Mouse (Mus musculus): ENCODE measurements around the gene Disc1. TPM values are rescaled to one million over a fixed set of nuclear protein-coding genes. Genes with fewer than 3 reads are reported as not detected.

The Disc1 gene
- polyA plus RNA-seq, 1 experiment from 2014 or later: 2.6 TPM

DNA sequence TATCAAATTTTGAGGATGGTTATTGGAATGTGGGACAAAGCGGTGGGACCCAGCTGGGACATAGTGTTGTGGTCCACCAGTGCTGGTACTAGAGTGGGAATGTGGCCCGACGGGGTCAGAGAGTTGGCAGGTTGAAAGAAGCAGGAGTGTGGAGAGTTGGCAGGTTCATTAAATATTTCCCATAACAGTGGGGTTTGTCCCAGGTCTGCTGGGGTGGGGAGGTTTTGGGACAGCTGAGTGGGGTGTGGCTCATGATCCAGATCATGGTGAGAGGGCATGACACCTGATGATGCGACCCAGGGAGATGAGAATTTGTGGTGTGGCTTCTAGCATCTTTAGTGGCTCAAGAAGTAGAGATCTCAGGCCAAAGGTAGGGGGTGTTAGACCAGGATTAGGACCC, 199.0 kb downstream of the Disc1 start:
- no peaks in the 10 kb centered on the region for H3K9me3 ChIP-seq (ENCODE audit: control insufficient read depth, low read length)
- no peaks in the 10 kb centered on the region for H3K27me3 ChIP-seq (replicated peaks; ENCODE audit: control insufficient read depth, insufficient read depth, low read length)
- peaks cover 18% of the 10 kb centered on the region for H3K4me1 ChIP-seq (ENCODE audit: control insufficient read depth, insufficient read depth, low read depth, low read length)
- ATAC-seq: no peak
- no peak overlapping the region for H3K27ac ChIP-seq (ENCODE audit: low read depth, low read length)
- no peaks in the 10 kb centered on the region for H3K36me3 ChIP-seq (ENCODE audit: control insufficient read depth, insufficient read depth, low read length)
- 97% methylated on average over 4 of the region's 4 CpGs for WGBS
- no peak overlapping the region for H3K4me3 ChIP-seq (ENCODE audit: low read length)
- no peak overlapping the region for H3K4me2 ChIP-seq (ENCODE audit: low read length)
- H3K9ac ChIP-seq (ENCODE audit: low read depth, low read length): no peak overlapping the region

DNA sequence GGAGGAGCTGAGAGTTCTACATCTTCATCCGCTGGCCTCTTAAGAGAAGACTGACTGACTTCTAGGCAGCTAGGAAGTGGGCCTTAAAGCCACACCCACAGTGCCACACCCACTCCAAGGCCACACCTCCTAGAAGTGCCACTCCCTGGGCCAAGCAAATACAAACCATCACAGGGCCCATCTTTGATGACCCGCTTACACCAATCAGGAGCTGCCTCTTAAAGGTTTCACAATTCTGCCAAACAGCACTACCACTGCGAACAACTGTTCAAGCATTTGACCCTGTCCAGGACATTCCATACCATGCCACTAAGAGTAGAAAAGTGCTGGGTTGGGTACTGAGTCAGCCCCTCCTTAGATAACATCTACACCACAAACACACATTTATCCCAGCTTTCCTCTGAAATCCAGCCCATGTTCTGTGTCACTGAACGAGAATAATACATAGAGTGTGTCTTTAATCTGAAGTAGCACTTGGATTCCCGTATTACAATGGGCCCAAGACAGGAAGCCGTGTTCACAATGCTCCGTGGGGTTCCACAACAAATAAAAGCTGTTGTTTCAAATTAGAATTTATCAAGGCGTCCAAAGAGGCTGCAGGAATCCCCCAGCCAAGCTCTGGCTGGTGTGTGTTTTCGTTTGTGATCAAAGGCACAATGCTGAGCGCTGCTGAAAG, 199.6 kb downstream of the Disc1 start:
- ATAC-seq: peak; percentile 18; the same call in 1 of the 2 replicates
- H3K27me3 ChIP-seq (replicated peaks; ENCODE audit: control insufficient read depth, insufficient read depth, low read length): no peaks in the 10 kb centered on the region
- no peaks in the 10 kb centered on the region for H3K36me3 ChIP-seq (ENCODE audit: control insufficient read depth, insufficient read depth, low read length)

DNA sequence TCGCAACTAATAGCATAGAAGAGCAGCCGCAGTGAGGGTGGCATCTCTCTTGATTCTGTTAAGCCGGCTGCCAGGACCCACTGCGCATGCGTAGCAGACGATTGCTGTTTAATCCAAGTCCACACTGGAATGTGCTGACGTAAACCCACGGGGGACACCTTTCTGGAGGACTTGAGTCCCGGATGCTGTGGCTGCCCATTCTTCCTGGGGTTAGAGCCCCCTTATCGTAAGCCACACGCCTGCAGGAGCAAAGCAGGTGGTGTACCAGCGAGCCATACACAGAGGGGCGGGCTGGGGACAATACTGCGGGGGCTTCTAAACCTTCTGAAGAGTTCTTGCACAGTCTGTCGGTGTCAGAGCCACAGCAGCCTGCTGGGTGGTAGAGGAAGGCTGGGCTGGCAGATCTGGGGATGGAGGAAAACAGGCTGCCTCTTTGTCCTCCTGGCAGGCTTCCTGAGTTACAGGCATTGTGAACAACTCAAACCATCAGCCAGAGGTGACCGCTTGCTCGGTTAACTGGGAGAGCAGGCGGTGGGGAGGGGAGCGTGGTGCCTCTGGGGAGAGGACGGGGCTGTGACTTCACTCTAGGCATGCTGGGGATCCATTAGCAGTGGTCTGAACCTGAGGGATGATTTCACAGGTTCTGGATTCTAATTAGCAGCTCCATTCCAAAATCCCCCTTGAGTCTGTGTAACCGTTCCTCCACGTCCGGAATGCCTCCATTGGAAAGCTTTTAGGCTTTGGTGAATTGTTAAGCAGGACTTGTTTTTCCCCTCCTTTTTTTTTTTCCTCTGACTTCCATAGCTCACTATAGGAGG, 200.4 kb downstream of the Disc1 start:
- Histone ChIP-seq H3K9me3 (ENCODE audit: control insufficient read depth, low read length) (no peaks in the 10 kb centered on the region), H3K4me3 (ENCODE audit: low read length) (peak overlapping the region; percentile 41), H3K4me2 (ENCODE audit: low read length) (peak overlapping the region; percentile 79), H3K27ac (ENCODE audit: low read depth, low read length) (peak overlapping the region; percentile 94), H3K9ac (ENCODE audit: low read depth, low read length) (peak overlapping the region; percentile 66), H3K36me3 (ENCODE audit: control insufficient read depth, insufficient read depth, low read length) (no peaks in the 10 kb centered on the region), H3K27me3 (replicated peaks; ENCODE audit: control insufficient read depth, insufficient read depth, low read length) (no peaks in the 10 kb centered on the region), H3K4me1 (ENCODE audit: control insufficient read depth, insufficient read depth, low read depth, low read length) (peaks cover 18% of the 10 kb centered on the region)
- 3% methylated on average over 23 of the region's 23 CpGs for WGBS
- ATAC-seq: peak; percentile 92

More for the DNA sequence above, 199.6 kb downstream of the Disc1 start:
- Histone ChIP-seq H3K4me1 (ENCODE audit: control insufficient read depth, insufficient read depth, low read depth, low read length) (peaks cover 18% of the 10 kb centered on the region), H3K4me3 (ENCODE audit: low read length) (peak overlapping the region; percentile 41), H3K27ac (ENCODE audit: low read depth, low read length) (peak overlapping the region; percentile 94), H3K9ac (ENCODE audit: low read depth, low read length) (peak overlapping the region; percentile 66), H3K4me2 (ENCODE audit: low read length) (peak overlapping the region; percentile 79), H3K9me3 (ENCODE audit: control insufficient read depth, low read length) (no peaks in the 10 kb centered on the region)
- WGBS: 28% methylated on average over 10 of the region's 10 CpGs

DNA sequence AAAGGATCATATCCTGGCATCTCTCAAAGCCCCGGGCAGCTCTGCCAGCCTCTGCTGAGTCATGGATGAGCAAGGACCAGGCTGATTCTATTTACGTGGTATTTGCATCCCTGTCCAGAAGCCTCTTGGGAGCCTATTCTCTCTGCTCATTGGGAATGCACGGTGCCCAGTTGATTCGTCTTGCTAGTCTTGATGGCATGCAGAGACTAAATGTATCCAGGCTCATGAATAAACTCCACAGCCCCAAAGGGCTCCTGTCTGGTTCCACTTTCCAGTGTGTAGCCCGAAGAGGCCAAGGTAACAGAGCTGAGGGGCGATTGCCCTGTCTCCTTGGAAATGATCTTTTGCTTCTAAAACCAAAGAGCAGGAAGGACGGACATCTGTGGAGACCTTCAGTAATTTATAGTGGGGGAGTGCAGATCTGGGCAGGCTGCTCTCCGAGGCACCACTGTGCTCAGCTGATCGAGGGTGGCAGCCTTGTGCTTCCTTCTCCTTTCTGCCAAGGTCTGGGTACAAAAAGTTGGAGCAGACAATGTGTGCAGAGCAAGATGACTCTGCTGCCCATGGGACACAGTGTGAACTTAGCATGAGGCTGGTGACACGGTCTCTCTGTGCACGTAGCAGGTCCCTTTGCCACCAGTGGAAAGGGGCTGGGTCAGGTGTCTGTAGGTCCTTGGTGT, 201.2 kb downstream of the Disc1 start:
- peak overlapping the region; percentile 66 for H3K9ac ChIP-seq (ENCODE audit: low read depth, low read length)
- WGBS: 28% methylated on average over 11 of the region's 11 CpGs
- H3K27ac ChIP-seq (ENCODE audit: low read depth, low read length): peak overlapping the region; percentile 94
- peak overlapping the region; percentile 41; the same call in 1 of the 2 replicates for H3K4me3 ChIP-seq (ENCODE audit: low read length)
- peaks cover 18% of the 10 kb centered on the region for H3K4me1 ChIP-seq (ENCODE audit: control insufficient read depth, insufficient read depth, low read depth, low read length)
- H3K4me2 ChIP-seq (ENCODE audit: low read length): peak overlapping the region; percentile 79
- H3K27me3 ChIP-seq (replicated peaks; ENCODE audit: control insufficient read depth, insufficient read depth, low read length): no peaks in the 10 kb centered on the region
- H3K36me3 ChIP-seq (ENCODE audit: control insufficient read depth, insufficient read depth, low read length): no peaks in the 10 kb centered on the region
- H3K9me3 ChIP-seq (ENCODE audit: control insufficient read depth, low read length): no peaks in the 10 kb centered on the region
- ATAC-seq: peak; percentile 35

DNA sequence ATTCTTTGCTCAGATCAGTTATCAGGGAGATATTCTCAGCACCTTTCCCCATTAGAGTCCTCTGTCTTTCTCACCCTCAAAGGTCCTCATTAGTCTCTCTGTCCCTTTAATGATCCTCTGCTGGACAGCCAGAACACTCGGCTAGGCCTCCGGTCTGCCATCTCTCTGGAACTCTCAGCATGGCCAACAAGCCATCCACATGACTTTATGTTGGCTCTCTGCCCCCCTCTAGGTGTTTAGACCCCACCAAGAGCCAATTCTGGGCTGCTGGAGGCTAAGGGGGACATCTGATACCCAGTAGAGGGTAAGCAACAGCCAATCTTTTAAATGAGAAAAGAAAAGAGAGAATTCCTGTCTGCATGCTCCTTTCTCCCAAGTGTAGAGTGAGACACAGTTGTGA, 203.7 kb downstream of the Disc1 start:
- Histone ChIP-seq H3K9me3 (ENCODE audit: control insufficient read depth, low read length) (no peaks in the 10 kb centered on the region), H3K27ac (ENCODE audit: low read depth, low read length) (no peak overlapping the region), H3K36me3 (ENCODE audit: control insufficient read depth, insufficient read depth, low read length) (no peaks in the 10 kb centered on the region), H3K9ac (ENCODE audit: low read depth, low read length) (no peak overlapping the region), H3K4me1 (ENCODE audit: control insufficient read depth, insufficient read depth, low read depth, low read length) (peaks cover 18% of the 10 kb centered on the region), H3K4me2 (ENCODE audit: low read length) (no peak overlapping the region), H3K27me3 (replicated peaks; ENCODE audit: control insufficient read depth, insufficient read depth, low read length) (no peaks in the 10 kb centered on the region), H3K4me3 (ENCODE audit: low read length) (no peak overlapping the region)
- WGBS: 59% methylated on average over 2 of the region's 2 CpGs
- ATAC-seq: no peak

DNA sequence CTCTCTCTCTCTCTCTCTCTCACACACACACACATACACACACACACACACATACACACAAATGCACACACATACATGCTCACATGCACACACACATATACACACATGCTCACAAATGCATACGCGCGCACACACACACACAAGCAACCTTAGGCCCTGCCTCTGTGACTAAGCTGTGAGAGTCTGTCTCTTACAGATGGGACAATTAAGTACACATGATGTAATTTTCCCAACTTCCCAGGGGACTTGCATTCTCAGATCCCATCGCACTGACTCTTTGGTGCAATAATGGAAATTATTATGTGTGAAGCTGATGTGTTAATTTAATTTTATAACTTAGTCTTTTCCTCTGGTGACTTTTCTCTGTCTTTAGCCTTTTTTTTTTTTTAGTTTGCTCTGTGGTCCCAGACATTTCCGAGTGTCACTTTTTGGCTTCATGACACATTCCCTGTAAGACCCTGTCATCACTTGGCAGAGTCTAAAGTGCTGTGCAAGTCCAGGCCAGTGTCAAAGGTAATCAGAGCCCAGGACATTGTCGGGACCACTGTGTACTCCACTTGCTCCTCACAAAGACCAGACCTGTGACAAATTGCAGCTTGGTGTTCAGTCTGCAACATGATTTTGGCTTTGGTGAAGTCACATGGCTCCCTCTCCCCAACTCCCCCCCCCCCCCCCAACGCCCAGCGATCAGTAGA, 205.0 kb downstream of the Disc1 start:
- H3K27ac ChIP-seq (ENCODE audit: low read depth, low read length): no peak overlapping the region

DNA sequence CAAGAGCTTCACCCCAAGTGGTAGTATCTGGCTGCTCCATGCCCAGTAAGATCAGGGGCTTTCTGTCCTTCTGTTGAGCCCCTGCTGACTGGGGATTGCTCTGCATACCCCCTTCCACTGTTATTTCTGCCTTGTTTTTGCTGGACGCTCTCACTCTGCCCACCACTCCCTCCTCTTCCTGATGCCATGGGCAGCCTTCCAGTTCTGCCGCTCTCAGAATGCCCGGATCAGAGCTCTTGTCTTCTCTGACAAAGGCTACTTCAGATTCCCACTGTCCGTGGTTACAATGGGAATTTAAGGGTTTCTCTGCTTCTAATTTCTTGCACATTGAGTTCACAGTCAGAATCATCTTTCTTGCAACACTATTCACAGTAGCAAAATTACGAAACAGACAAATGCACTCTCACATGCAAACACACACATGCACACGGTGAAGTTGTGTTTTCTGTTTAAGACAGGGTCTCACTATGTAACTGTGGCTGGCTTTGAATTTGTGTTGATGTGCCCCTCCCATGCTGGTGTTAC, 214.2 kb downstream of the Disc1 start:
- H3K27me3 ChIP-seq (replicated peaks; ENCODE audit: control insufficient read depth, insufficient read depth, low read length): no peaks in the 10 kb centered on the region
- H3K4me2 ChIP-seq (ENCODE audit: low read length): no peak overlapping the region
- H3K36me3 ChIP-seq (ENCODE audit: control insufficient read depth, insufficient read depth, low read length): no peaks in the 10 kb centered on the region
- H3K9ac ChIP-seq (ENCODE audit: low read depth, low read length): no peak overlapping the region
- peaks cover 4% of the 10 kb centered on the region; the same call in 1 of the 2 replicates for H3K4me1 ChIP-seq (ENCODE audit: control insufficient read depth, insufficient read depth, low read depth, low read length)
- 49% methylated on average over 6 of the region's 6 CpGs for WGBS
- H3K9me3 ChIP-seq (ENCODE audit: control insufficient read depth, low read length): no peaks in the 10 kb centered on the region
- ATAC-seq: no peak
- H3K27ac ChIP-seq (ENCODE audit: low read depth, low read length): peak overlapping the region; percentile 19; the same call in 1 of the 2 replicates
- H3K4me3 ChIP-seq (ENCODE audit: low read length): no peak overlapping the region

More for the DNA sequence above, 205.0 kb downstream of the Disc1 start:
- Histone ChIP-seq H3K36me3 (ENCODE audit: control insufficient read depth, insufficient read depth, low read length) (no peaks in the 10 kb centered on the region), H3K27me3 (replicated peaks; ENCODE audit: control insufficient read depth, insufficient read depth, low read length) (no peaks in the 10 kb centered on the region), H3K4me2 (ENCODE audit: low read length) (no peak overlapping the region), H3K9me3 (ENCODE audit: control insufficient read depth, low read length) (no peaks in the 10 kb centered on the region), H3K9ac (ENCODE audit: low read depth, low read length) (no peak overlapping the region), H3K4me1 (ENCODE audit: control insufficient read depth, insufficient read depth, low read depth, low read length) (peaks cover 12% of the 10 kb centered on the region), H3K4me3 (ENCODE audit: low read length) (no peak overlapping the region)
- ATAC-seq: no peak
- WGBS: 67% methylated on average over 8 of the region's 8 CpGs

DNA sequence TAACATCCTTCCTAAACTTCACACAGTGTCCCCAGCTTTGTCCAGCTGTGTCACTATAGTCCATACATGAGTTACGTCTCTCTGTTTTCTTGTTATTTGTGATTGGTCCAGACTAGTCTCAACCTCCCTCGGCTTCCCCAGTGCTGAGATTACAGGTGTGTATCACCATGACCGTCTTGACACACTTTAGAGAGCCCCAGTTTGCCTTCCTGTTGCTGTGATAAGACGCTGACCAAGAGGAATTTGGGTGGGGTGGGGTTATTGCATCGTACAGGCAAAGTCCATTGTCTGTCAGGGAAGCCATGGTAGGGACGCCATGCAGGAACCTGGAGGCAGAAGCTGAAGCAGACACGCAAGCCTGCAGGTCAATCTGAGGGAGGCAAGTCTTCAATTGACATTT, 216.3 kb downstream of the Disc1 start:
- no peak for ATAC-seq
- WGBS: 85% methylated on average over 7 of the region's 7 CpGs

More for the DNA sequence above, 216.3 kb downstream of the Disc1 start:
- H3K4me3 ChIP-seq (ENCODE audit: low read length): no peak overlapping the region
- H3K4me2 ChIP-seq (ENCODE audit: low read length): no peak overlapping the region
- no peak overlapping the region for H3K9ac ChIP-seq (ENCODE audit: low read depth, low read length)
- no peaks in the 10 kb centered on the region for H3K27me3 ChIP-seq (replicated peaks; ENCODE audit: control insufficient read depth, insufficient read depth, low read length)
- no peaks in the 10 kb centered on the region for H3K9me3 ChIP-seq (ENCODE audit: control insufficient read depth, low read length)
- peaks cover 4% of the 10 kb centered on the region; the same call in 1 of the 2 replicates for H3K4me1 ChIP-seq (ENCODE audit: control insufficient read depth, insufficient read depth, low read depth, low read length)
- H3K27ac ChIP-seq (ENCODE audit: low read depth, low read length): no peak overlapping the region
- no peaks in the 10 kb centered on the region for H3K36me3 ChIP-seq (ENCODE audit: control insufficient read depth, insufficient read depth, low read length)

Data from hindbrain, embryonic 16.5 days (tissue).